Mouse (Mus musculus) telencephalon, adult 2 months (tissue): ENCODE measurements around the gene Ogdh.
"Not testable (repeated sequence)": the region's sequence is repeated elsewhere in the genome, so short reads cannot be mapped to it uniquely, and the experiment has no call there.

ENCODE experiments used
- DNase-seq: peaks from one replicate; pipeline ENCODE4 v3.0.0-alpha.2; 2011; ENCODE audit warnings: low read depth, low spot score

Gene Ogdh

GRCm38 (mm10) chr11:6291401-6292115, at the start of gene Ogdh:
Gene Ogdh, plus strand, starts transcription at chr11:6291633.
- DNase-seq = peak; percentile 94

- DNase-seq = no peak
Observed at GRCm38 (mm10) chr11:6244707-6245106, 46.7 kb upstream of the Ogdh start.

- no peak for DNase-seq
Observed at GRCm38 (mm10) chr11:6252248-6252647, 39.2 kb upstream of the Ogdh start.

GRCm38 (mm10) chr11:6252824-6253223, 38.6 kb upstream of the Ogdh start:
- DNase-seq = no peak

GRCm38 (mm10) chr11:6254602-6255001, 36.8 kb upstream of the Ogdh start:
- not testable (repeated sequence) for DNase-seq

GRCm38 (mm10) chr11:6256490-6257072, 34.9 kb upstream of the Ogdh start:
- no peak for DNase-seq

GRCm38 (mm10) chr11:6259413-6259812, 32.0 kb upstream of the Ogdh start:
- DNase-seq = no peak

- peak; percentile 39 for DNase-seq
Observed at GRCm38 (mm10) chr11:6261434-6262082, 29.9 kb upstream of the Ogdh start.

- no peak for DNase-seq
Observed at GRCm38 (mm10) chr11:6266621-6267020, 24.8 kb upstream of the Ogdh start.

- peak; percentile 97 for DNase-seq
Observed at GRCm38 (mm10) chr11:6267320-6268254, 23.8 kb upstream of the Ogdh start, which contains the start of gene Ddx56. Gene Ddx56, minus strand, starts transcription at chr11:6267772.

GRCm38 (mm10) chr11:6273607-6274006, 17.8 kb upstream of the Ogdh start:
- DNase-seq = no peak

- peak; percentile 94 for DNase-seq
Observed at GRCm38 (mm10) chr11:6274387-6275093, 16.9 kb upstream of the Ogdh start, which contains the start of gene Tmed4. Gene Tmed4, minus strand, starts transcription at chr11:6274870.

- no peak for DNase-seq
Observed at GRCm38 (mm10) chr11:6275094-6275484, 16.3 kb upstream of the Ogdh start.

- DNase-seq = no peak
Observed at GRCm38 (mm10) chr11:6276466-6276865, 15.0 kb upstream of the Ogdh start.

- DNase-seq = no peak
Observed at GRCm38 (mm10) chr11:6282940-6283339, 8.5 kb upstream of the Ogdh start.

- DNase-seq = no peak
Observed at GRCm38 (mm10) chr11:6290138-6290537, 1.3 kb upstream of the Ogdh start.

GRCm38 (mm10) chr11:6290883-6291282, 550 bp upstream of the Ogdh start:
- DNase-seq = no peak

GRCm38 (mm10) chr11:6292116-6292987, 919 bp downstream of the Ogdh start:
- peak; percentile 80 for DNase-seq

GRCm38 (mm10) chr11:6292988-6293349, 1.5 kb downstream of the Ogdh start:
- no peak for DNase-seq

GRCm38 (mm10) chr11:6293601-6294000, 2.2 kb downstream of the Ogdh start:
- DNase-seq = no peak
